Mouse (Mus musculus) cerebellum, adult 11 months (tissue): ENCODE measurements around the gene Armc5.
A peak's percentile ranks its signal among the peaks of the same experiment; 100 is the strongest.

Source experiments
- DNase-seq: peaks from one replicate; pipeline ENCODE4 v3.0.0; 2022

Armc5 gene

DNA sequence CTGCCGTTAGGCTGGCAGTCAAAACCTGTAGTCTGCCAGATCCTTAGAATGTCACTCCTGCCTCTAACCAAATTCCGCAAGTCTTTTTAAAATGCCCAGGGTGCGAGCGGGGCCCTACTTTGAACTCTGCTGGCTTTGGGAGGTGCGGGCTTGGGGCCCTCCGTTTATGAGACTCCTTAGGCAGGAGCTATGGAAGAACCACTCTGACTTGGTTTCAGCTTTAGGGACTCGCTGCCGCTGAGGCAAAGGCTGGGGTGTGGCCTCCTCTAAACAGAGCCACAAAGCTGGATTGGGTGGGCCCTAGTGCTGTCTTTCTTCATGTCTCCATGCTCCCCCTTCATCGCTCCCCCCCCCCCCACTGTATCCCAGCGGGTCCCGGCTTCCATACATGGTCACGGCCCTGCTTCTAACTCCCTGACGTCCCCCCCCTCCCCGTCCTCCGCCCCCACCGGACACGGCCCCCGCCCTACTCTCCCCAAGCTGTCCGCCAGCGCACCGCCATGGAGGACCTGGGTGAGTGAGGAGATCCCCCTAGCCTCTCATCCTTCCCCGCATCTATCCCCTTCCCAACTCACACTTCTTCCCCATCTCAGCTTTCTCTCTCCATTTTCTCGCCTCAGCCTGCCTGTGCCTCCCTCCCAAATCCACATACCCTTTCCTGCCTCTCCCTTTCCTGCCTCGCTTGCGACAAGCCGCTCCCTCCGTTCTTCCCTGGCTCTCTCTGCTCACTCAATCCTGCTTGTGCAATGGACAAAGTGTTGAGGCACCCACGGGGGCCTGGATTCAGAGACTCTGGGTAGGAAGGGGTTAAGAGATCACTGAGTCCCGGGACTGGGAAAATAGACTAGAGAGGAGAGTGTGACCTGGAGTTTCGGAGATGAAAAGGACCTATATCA is 9.6 kb downstream of the Armc5 start, which contains the start of gene Tgfb1i1:
Gene Tgfb1i1 (plus strand): TSS at position 317 of the 896 bp plus-strand sequence.
- peak; percentile 33 for DNase-seq

GRCm38 (mm10) chr7:128247443-128247842 is 10.3 kb downstream of the Armc5 start:
- peak; percentile 82 for DNase-seq

DNA sequence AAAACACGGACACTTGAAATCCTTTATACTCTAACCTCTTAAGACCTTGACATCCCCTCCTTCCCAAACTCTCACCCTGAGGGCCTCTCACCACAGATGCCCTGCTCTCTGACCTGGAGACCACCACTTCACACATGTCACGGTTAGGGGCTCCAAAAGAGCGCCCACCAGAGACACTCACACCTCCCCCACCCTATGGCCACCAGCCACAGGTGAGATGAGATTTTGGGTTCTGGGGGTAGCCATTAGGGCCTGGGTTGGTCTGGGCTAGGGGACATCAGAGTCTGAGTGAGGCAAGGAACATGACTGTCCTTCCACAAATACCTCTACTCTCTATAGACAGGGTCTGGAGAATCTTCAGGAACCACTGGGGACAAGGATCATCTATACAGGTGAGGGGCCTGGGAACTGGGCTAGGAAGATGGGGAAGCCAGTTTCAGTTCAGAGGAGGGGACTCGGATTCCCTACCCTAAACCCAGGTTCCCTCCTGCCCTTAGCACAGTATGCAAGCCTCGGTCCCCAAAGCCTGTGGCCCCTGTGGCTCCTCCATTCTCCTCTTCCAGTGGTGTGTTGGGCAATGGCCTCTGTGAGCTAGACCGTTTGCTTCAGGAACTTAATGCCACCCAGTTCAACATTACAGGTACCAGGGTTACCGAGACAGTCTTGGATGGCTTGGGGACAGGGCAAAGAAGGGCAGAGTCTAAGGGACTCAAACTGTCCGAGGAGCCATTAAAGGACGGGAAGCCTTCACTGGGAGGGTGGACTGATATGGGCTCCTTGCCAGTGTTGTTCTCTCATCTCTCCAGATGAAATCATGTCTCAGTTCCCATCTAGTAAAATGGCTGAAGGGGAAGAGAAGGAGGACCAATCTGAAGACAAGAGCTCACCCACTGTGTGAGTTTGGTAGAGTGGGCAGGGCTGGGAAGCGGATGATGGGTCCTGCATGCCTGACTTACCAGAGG is 11.2 kb downstream of the Armc5 start:
- no peak for DNase-seq

DNA sequence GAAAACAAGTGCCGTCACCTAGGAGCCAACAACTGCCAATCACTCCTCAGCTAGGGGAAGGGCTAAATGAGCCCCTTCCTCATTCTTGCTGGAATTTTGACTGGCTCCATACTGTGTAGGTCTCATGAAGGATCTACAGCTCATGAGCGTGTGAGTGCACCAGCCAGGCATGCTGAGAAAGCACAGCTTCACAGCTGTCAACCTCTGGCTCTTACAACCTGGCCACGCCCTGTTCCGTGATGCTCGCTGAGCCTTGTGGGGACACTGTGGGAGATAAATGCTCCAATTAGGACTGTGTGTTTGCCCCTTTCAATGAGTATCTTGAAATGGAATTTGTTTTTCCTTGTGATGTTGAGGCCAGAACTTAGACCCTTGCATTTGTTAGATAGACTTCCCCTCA is 12.9 kb downstream of the Armc5 start:
- DNase-seq, result no peak

DNA sequence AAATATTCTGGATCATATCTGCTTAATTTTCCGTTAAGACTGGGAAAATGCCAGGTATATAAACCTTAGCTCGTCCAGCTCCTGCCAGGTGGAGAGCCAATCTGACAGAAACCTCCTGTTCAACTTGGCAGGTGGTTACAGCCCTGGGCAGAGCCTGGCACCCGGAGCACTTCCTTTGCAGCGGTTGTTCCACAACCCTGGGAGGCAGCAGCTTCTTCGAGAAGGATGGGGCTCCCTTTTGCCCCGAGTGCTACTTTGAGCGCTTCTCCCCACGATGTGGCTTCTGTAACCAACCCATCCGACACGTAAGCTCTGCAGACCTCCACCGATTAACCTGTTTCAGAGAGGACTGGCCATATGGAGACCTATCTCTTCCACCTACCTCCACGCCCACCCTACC is 14.8 kb downstream of the Armc5 start:
- DNase-seq, result no peak

DNA sequence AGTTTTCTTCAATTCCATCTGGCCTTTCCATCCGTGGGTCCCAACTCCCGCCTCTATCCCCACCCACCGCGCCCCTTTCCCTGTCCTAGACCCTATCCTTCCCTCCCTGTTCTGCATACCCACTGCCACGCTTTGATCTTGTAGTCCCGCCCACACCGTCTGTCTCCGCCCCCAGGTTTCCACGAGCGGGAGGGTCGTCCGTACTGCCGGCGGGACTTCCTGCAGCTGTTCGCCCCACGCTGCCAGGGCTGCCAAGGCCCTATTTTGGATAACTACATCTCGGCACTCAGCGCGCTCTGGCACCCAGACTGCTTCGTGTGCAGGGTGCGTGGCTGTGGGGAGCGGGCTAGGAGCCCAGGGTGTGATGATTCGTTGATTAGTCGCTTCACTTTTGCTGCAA is 15.5 kb downstream of the Armc5 start:
- DNase-seq, result no peak

DNA sequence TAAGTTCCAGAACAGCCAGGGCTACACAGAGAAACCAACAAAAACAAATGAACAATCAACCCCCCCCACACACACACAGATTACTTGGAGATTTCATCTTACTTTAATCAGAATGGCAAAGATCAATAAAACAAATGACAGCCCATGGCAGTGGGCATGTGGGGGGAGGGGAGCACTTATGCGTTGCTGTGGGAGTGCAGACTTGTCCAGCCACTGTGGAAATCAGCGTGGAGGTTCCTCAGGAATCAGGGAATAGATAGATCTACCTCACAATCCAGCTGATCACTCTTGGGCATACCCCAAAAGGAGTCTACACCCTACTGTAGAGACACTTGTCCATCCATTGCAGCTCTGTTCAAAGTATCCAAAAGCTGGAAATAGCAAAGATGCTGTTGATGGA is 17.8 kb downstream of the Armc5 start:
- no peak for DNase-seq

- DNase-seq, result no peak
Observed at GRCm38 (mm10) chr7:128255757-128256156, 18.6 kb downstream of the Armc5 start.

- no peak for DNase-seq
Observed at GRCm38 (mm10) chr7:128256783-128257334, 19.7 kb downstream of the Armc5 start.

DNA sequence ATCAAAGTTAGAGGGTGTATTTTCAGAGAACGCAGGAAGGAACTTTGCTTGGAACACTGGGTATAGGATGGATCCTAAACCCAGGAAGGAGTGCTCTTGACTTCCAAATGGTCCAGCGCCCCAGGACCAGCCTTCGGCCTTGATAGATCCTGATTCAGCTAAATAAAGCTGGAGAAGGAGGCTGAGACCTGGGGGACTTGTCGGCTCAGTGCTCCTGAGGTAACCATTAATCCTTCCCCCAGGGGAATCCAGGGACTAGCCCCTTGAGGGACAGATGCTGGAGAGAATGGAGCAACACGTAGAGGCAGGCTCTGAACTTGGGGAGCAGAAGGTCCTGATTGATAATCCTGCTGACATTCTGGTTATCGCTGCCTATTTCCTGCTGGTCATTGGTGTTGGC is 28.3 kb downstream of the Armc5 start, which contains the start of gene Slc5a2:
Gene Slc5a2 (plus strand): TSS at position 247 of the 400 bp plus-strand sequence.
- DNase-seq, result no peak

- DNase-seq, result no peak
Observed at GRCm38 (mm10) chr7:128266056-128266455, 28.9 kb downstream of the Armc5 start.

- DNase-seq, result no peak
Observed at GRCm38 (mm10) chr7:128267391-128267790, 30.2 kb downstream of the Armc5 start.

DNA sequence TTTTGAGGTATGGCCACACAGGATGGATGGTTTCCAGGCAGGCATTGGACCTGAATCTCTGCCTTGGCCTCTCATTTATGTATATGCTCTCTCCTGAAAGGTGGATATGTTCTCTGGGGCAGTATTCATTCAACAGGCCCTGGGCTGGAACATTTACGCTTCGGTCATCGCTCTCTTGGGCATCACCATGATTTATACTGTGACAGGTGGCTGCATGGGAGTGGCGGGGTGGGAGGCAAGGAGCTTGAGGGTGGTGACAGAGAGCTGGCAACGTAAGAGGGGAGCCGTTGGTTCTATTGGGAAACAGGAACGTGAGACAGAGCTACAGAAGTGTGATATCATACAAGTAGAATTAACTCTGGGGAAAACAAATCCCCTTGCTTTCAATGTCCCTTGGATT is 30.7 kb downstream of the Armc5 start:
- DNase-seq, result no peak

- peak; percentile 48 for DNase-seq
Observed at GRCm38 (mm10) chr7:128270431-128270850, 33.3 kb downstream of the Armc5 start.

GRCm38 (mm10) chr7:128271496-128271895 is 34.4 kb downstream of the Armc5 start:
- DNase-seq, result peak; percentile 25

DNA sequence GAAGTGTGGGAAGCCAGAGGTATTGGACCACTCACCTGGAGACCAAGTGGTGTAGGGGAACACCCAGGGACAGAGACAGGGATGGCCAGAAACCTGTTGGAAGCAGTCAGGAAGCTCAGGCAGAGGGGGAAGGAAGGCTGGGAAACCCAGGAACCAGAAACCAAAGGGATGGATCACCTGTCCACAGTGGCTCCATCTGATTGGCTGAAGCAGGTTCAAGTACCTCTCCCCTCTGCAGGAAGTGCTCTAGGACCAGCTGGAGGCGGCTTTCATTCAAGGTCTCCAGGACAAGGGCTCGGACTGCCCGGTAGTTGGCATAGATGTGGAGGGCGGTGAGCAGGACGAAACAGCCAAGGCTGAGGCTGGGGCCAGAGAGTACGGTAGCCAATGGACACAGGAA is 38.9 kb downstream of the Armc5 start:
- no peak for DNase-seq

DNA sequence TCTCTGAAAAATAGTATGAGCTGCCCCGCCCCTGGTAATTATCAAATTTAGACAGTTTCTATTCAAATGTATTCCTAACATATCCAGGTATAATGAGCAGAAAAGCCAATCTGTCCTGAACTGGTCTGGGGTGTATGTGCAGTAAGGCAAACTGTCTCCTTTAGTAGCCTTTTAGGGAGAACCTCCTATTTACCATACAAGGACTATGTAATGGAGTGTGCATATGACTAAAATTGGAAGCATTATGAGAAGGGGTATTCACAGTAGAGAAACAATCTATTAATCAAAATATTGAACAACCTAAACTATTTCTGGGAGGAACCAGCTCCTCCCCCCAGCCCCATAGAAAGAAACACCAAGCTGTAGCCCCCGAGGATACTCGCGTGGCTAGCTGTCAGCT is 42.6 kb downstream of the Armc5 start:
- no peak for DNase-seq

- DNase-seq, result no peak
Observed at GRCm38 (mm10) chr7:128281765-128282164, 44.6 kb downstream of the Armc5 start.

- DNase-seq, result no peak
Observed at GRCm38 (mm10) chr7:128282532-128283244, 45.5 kb downstream of the Armc5 start.

GRCm38 (mm10) chr7:128284047-128284446 is 46.9 kb downstream of the Armc5 start:
- no peak for DNase-seq

DNA sequence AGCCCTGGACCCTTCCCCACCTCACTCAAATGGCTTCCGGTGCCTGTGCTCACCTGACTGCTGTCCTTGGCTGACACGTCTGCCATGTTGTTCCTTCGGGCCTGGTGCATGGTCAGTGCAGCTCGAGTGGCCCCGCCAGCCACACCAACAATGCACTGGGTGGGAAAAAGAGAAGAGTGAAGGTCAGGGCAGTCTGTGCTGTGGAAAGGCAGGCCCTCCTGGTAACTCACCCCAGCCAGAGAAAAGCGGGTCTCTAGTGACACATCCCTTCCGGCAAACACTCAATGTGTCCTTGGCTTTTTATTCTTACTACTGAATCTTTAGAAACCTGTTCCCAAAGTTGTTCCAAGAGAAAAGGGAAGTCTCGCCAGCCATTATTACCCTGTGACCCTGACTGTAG is 47.9 kb downstream of the Armc5 start:
- no peak for DNase-seq

DNA sequence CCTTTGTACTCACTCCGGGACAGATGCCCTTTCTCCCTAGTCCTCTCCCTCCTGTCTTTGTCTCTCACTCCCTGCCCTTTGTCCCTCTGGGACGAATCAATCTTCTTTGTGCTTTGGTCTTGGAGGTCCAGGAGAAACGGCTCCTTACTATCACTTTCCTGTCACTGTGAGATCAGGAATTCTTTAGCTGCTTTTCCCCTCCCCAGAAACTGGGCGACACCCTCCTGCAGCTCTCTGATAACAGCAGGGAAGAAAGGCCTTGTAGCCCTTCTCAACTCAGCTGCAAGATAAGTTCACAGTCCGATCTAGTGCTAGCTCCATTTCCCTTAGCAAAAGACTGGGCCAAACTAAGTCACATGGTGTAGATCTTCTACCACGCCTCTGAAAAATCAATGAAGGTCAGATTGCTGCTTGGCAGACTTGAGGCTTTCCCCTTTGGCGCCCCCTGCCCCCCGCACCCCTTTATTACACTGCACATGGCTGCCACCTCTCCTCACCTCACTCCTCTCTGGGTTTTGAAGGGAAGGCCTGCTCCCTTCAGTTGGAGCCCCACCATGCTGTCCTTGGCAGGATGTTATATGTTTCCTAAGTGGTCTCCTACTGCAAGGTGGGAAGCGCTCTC is 51.9 kb downstream of the Armc5 start:
- no peak for DNase-seq
